Mouse (Mus musculus) spleen, adult 2 months (tissue): ENCODE measurements around the gene Hdac5. TPM values are rescaled to one million over a fixed set of nuclear protein-coding genes. Genes with fewer than 3 reads are reported as not detected.

Experiments used
- DNase-seq, 2 experiments: peaks; one replicate each; pipeline versions ENCODE4 v3.0.0 to v3.0.0-alpha.2; 2012 to 2021; ENCODE audit warnings: low spot score in 2 of 2, low read depth in 1 of 2
- H3K27ac ChIP-seq: fragments of 200-500 bp; 2 replicates; pipeline ENCODE4 v1.5.1; 2012; ENCODE audit warnings: low read length, inconsistent platforms; ENCODE audit not compliant: insufficient read depth
- H3K27me3 ChIP-seq: fragments of 200-500 bp; 2 replicates; pipeline ENCODE4 v1.6.1; 2012; ENCODE audit warnings: mild to moderate bottlenecking, moderate library complexity, low read length, inconsistent platforms; ENCODE audit not compliant: control insufficient read depth, insufficient read depth
- H3K36me3 ChIP-seq: fragments of 200-500 bp; 2 replicates; pipeline ENCODE4 v1.6.1; 2012; ENCODE audit warnings: mild to moderate bottlenecking, low read length, inconsistent platforms; ENCODE audit not compliant: control insufficient read depth, insufficient read depth
- H3K4me1 ChIP-seq: fragments of 200-500 bp; 2 replicates; pipeline ENCODE4 v1.6.1; 2011; ENCODE audit warnings: inconsistent platforms; ENCODE audit not compliant: control insufficient read depth, insufficient read depth, insufficient read length
- H3K4me3 ChIP-seq: fragments of 200-500 bp; 2 replicates; pipeline ENCODE4 v1.5.1; 2011; ENCODE audit warnings: mild to moderate bottlenecking, inconsistent platforms; ENCODE audit not compliant: insufficient read depth, insufficient read length; ENCODE audit errors: extremely low read depth
- CTCF ChIP-seq: fragments of 200-500 bp; IDR thresholded peaks from 2 replicates; pipeline ENCODE4 v1.5.1; 2011; ENCODE audit warnings: mild to moderate bottlenecking, inconsistent platforms; ENCODE audit not compliant: insufficient read depth, insufficient read length, insufficient replicate concordance; ENCODE audit errors: extremely low read depth
- POLR2A ChIP-seq: fragments of 200-500 bp; IDR thresholded peaks from 2 replicates; pipeline ENCODE4 v1.6.1; 2011; ENCODE audit warnings: low read depth, low read length, inconsistent platforms
- WGBS: fragments of 180-500 bp; shearing (Covaris S2); methylation state at CpG from one replicate; pipeline ENCODE4 v1.1.7; 2018; 5-methylcytosine and 5-hydroxymethylcytosine counted together
- polyA plus RNA-seq: library from polyadenylated mRNA; depleted of rRNA; stranded (reverse); fragments of >200 nt; gene quantifications from 2 replicates; pipeline ENCODE4 v1.2.3, GENCODE M21; 2012

Hdac5 gene
- polyA plus RNA-seq, 1 experiment = 71.9 TPM

DNA sequence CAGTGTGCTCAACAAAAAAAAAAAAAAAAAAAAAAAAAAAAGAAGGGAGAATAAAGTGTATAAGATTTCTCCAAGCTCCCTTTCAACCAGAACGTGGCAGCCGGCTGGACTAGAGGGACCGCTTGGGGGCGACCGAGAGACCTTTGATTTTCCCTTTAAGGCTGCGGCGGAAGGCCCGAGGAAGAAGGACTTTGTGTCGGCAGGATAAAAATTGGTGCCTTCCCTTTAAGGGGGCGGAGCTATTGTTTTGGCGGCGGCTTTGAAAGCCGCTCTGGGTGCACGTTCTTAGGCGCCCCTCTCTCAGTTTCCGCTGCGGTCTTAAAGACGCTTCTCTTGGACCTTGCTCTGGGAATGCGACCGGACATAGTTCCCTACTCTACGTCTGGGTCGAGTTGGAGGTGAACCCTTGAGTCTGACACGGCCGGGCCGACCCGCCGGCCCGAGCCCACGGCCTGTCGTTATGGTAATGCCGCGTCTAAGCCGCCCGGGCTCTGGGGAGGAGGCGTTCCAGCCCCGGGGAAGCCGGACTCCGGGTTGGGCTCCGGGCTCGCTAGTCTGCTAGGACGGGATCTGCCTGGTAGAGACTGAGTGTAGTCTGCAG, 18.8 kb upstream of the Hdac5 start, which contains the start of gene BC030867:
BC030867 (plus strand) TSS at position 253 of the 601 bp plus-strand sequence.
- Histone ChIP-seq H3K4me1 (peaks cover 4% of the 10 kb centered on the region; the same call in 1 of the 2 replicates), H3K4me3 (peak within 1 kb of the TSS; percentile 60; the same call in 1 of the 2 replicates), H3K27ac (no peak within 1 kb of the TSS), H3K27me3 (no peaks in the 10 kb centered on the region), H3K36me3 (no peaks in the 10 kb centered on the region)
- peak; percentile 83 to 89 for DNase-seq
- TF ChIP-seq POLR2A = no peak
- peak; percentile 90 for TF ChIP-seq CTCF
- 0% methylated on average over 41 of the region's 41 CpGs for WGBS

DNA sequence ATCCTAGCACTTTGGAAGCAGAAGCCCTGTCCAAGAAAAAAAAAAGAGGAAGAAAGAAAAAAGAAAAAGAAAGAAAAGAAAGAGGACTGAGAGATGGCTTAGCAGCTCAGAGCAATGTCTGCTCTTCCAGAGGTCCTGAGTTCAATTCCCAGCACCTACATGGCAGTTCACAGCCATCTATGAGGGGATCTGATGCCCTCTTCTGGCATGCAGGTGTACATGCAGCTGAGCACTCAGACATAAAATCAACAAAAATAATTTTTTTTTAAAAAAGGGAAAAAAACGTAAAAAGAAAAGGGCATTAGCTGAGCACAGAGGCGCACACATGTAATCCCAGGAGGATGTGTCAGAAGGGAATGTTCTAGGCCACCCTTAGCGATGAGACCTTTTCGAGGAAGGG, 16.9 kb upstream of the Hdac5 start:
- H3K36me3 ChIP-seq = no peaks in the 10 kb centered on the region
- TF ChIP-seq CTCF (no peak), POLR2A (no peak)
- WGBS = 89% methylated on average over 4 of the region's 4 CpGs
- peaks cover 4% of the 10 kb centered on the region; the same call in 1 of the 2 replicates for H3K4me1 ChIP-seq
- no peak overlapping the region for H3K4me3 ChIP-seq
- H3K27me3 ChIP-seq = no peaks in the 10 kb centered on the region
- DNase-seq = no peak
- no peak overlapping the region for H3K27ac ChIP-seq

DNA sequence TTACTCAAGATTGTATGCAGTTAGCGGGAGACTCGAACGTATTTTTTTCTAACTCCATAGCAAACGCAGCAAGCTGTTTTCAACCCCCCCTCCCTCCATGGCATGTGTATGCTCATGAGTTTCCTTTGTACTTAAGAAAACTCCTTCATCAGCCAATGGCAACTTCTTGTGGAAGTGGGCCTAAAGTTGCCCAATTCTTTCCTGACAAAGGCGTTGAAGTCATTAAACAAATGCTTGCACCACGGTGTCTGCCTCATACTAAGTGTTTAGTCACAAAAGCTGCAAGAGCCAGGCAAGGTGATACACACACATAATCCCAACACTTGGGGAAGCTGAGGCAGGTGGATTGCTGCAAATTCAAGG, 16.3 kb upstream of the Hdac5 start:
- 64% methylated on average over 6 of the region's 6 CpGs for WGBS
- no peak overlapping the region for H3K27ac ChIP-seq
- no peaks in the 10 kb centered on the region for H3K36me3 ChIP-seq
- no peak overlapping the region for H3K4me3 ChIP-seq
- TF ChIP-seq CTCF (no peak), POLR2A (no peak)
- DNase-seq = no peak
- H3K27me3 ChIP-seq = no peaks in the 10 kb centered on the region
- peaks cover 4% of the 10 kb centered on the region; the same call in 1 of the 2 replicates for H3K4me1 ChIP-seq

GRCm38 (mm10) chr11:102245581-102246272, 15.8 kb upstream of the Hdac5 start:
- 69% methylated on average over 14 of the region's 14 CpGs for WGBS
- Histone ChIP-seq H3K27ac (no peak overlapping the region), H3K4me1 (peaks cover 4% of the 10 kb centered on the region; the same call in 1 of the 2 replicates), H3K4me3 (no peak overlapping the region), H3K36me3 (no peaks in the 10 kb centered on the region), H3K27me3 (no peaks in the 10 kb centered on the region)
- DNase-seq = no peak
- TF ChIP-seq POLR2A (no peak), CTCF (no peak)

DNA sequence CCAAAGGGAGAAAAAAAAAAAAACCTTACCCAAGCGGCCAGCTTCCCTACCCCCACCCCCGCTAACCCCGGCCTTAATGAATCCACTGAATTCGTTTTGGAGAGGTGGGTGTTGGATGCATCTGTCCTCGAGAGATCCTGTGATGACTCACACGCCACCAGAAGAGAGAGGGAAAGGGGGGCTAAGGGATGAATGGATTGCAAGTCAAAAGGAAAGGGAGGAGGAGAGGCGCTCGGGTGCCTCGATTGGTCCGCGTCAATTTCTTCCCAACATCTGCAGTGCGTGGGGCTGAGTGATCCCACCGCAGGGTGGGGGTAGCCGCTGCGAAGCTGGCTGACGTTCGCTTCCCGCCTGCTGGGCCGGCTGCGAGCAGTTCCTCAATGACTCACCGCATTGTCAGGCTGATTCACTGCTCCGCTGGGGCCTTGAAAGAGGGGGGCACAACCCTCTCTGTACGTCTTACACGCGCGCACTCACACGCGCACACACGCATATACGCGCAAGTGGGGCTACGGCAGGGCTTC, 15.0 kb upstream of the Hdac5 start:
- Histone ChIP-seq H3K27ac (no peak overlapping the region), H3K4me3 (no peak overlapping the region; the same call in 1 of the 2 replicates), H3K36me3 (no peaks in the 10 kb centered on the region), H3K4me1 (peaks cover 4% of the 10 kb centered on the region; the same call in 1 of the 2 replicates), H3K27me3 (no peaks in the 10 kb centered on the region)
- TF ChIP-seq POLR2A (no peak), CTCF (no peak)
- WGBS = 1% methylated on average over 32 of the region's 32 CpGs
- DNase-seq = no peak

DNA sequence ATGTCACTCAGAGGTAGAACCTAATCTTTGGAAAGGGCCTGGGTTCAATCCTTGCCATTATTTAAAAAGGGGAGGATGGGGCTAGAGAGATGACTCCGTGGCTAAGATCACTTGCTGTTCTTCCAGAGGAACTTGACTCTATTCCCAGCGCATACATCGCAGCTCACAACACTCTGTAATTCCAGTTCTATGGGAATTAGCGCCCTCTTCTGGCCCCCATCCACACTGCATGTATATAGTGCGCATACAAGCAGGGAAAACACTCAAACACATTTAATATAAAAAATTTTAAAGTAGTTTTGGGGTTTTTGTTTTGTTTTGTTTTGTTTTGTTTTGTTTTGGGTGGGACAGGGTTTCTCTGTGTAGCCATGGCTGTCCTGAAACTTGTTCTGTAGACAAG, 11.9 kb upstream of the Hdac5 start:
- no peak for DNase-seq
- no peak for TF ChIP-seq POLR2A
- TF ChIP-seq CTCF = no peak
- Histone ChIP-seq H3K27ac (no peak overlapping the region), H3K27me3 (no peaks in the 10 kb centered on the region), H3K4me3 (no peak overlapping the region), H3K36me3 (no peaks in the 10 kb centered on the region), H3K4me1 (no peaks in the 10 kb centered on the region)
- 58% methylated on average over 5 of the region's 5 CpGs for WGBS
